Mouse (Mus musculus) naive thymus-derived CD4-positive, alpha-beta T cell, adult 2 months (primary cell): Measurements from ENCODE around the gene Clec4a3.
"Not testable (repeated sequence)": the region's sequence is repeated elsewhere in the genome, so short reads cannot be mapped to it uniquely, and the experiment has no call there.

Experiments used
- DNase-seq: peaks from one replicate; pipeline ENCODE4 v3.0.0-alpha.2; 2011; ENCODE audit warnings: low read depth

The Clec4a3 gene

GRCm38 (mm10) chr6:122952401-122952800, at the start of gene Clec4a3:
Gene Clec4a3 (plus strand): TSS chr6:122952515.
- no peak for DNase-seq

GRCm38 (mm10) chr6:122919922-122920321, 32.4 kb upstream of the Clec4a3 start:
- DNase-seq = no peak

- DNase-seq = no peak
These were observed 30.9 kb upstream of the Clec4a3 start, which contains the start of gene Clec4a1 for GRCm38 (mm10) chr6:122921451-122921850. Gene Clec4a1 (plus strand): TSS chr6:122921848.

GRCm38 (mm10) chr6:122934845-122935244, 17.5 kb upstream of the Clec4a3 start:
- DNase-seq = no peak

GRCm38 (mm10) chr6:122939618-122940017, 12.7 kb upstream of the Clec4a3 start:
- no peak for DNase-seq

- no peak for DNase-seq
These were observed 5.6 kb upstream of the Clec4a3 start for GRCm38 (mm10) chr6:122946760-122947159.

GRCm38 (mm10) chr6:122964562-122964961, 12.2 kb downstream of the Clec4a3 start:
- DNase-seq = no peak

- no peak for DNase-seq
These were observed 16.7 kb downstream of the Clec4a3 start for GRCm38 (mm10) chr6:122969048-122969447.

- DNase-seq = no peak
These were observed 37.6 kb downstream of the Clec4a3 start, which contains the start of gene Clec4a4 for GRCm38 (mm10) chr6:122989876-122990437. Gene Clec4a4 (plus strand): TSS chr6:122990367.

GRCm38 (mm10) chr6:123004696-123005095, 52.4 kb downstream of the Clec4a3 start:
- not testable (repeated sequence) for DNase-seq

- DNase-seq = no peak
These were observed 53.3 kb downstream of the Clec4a3 start for GRCm38 (mm10) chr6:123005591-123005990.
